Mouse (Mus musculus) lung, adult 2 months (tissue): ENCODE results near the gene Slc5a10.

Source experiments
- CTCF ChIP-seq: fragments of 200-500 bp; IDR thresholded peaks from 2 replicates; pipeline ENCODE4 v1.5.1; 2011; ENCODE audit warnings: mild to moderate bottlenecking, low read length, control low read depth; ENCODE audit not compliant: insufficient read depth
- POLR2A ChIP-seq: fragments of 200-500 bp; IDR thresholded peaks from 2 replicates; pipeline ENCODE4 v1.6.1; 2011; ENCODE audit warnings: low read depth, mild to moderate bottlenecking, control low read depth, low read length, borderline replicate concordance; ENCODE audit errors: extremely low read depth

DNA sequence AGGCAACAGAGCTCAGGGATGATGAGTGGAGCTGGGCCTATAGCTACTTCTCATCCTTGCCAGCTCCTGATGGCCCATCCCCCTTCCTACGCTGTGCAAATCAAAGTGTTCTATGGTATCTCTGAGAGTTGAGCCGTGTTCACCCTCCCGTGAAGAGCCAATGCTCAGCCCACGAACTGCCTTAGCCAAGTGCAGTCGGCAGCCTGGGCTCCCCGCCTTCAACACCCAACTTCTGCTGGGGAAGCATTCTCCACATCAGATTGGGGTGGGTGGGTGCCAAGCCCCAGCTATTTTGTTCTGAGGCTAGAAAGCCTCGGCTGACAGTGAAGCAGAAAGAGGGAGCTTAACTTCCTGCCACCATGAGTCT lies 71.9 kb downstream of the Slc5a10 start:
- no peak for TF ChIP-seq CTCF
- no peak for TF ChIP-seq POLR2A
